Comparison of ENCODE assay signal across 10 mouse cellular contexts in the genomic region with DNA sequence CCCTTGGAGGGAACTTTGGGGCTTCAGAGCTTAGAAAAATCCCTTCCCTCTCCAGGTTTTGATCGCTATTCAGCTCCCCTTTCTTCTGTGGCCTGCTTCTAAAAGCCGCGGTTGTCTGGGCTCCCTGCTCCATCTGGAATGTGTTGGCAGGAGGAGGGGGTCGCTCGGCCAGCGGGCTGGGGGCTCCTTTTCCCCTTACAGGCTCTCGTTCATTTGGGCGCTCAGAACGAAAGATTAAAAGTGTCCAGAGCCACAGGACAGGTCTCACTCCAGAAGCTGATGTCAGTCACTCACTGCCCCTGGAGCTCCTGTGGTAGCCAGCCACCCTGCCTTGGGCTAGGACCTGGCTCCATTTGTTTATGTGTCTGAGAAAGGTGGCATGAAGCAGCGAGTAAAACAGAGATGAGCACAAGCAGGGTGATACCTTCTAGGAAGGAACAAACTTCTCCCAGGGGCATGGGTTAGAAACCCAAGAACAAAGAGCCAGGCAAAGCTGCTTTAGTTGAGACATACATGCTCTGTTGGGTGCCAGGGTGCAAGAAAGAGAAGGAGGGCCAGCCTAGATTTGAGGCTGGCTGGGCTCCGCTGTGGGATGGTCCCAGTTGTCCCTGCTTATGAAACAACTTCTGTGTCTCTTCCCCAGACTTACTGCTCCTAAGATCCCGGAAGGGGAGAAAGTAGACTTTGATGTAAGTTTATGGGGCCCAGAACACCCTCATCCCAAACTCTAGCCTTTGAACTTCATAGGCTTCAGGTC. TPM values are rescaled to one million over a fixed set of nuclear protein-coding genes. Genes with fewer than 3 reads are reported as not detected.
A peak's percentile ranks its signal among the peaks of the same experiment; 100 is the strongest.
DNase-seq lines count a peak whose midpoint lies in the region; ATAC-seq and TF ChIP-seq lines count a peak whose summit lies in the region.
"Had no signal": no experiment of that assay in that cellular context is flagged by ENCODE, and none has a peak within 500 bp of the region (broad histone marks: within the 10 kb centered on the region; RNA-seq: fewer than 3 reads in every experiment).

No protein-coding gene starts in this region.

- ATAC-seq in kidney, postnatal 0 days (replicated peaks; ENCODE audit: low FRiP score, low read depth): no peak
- ATAC-seq in embryonic facial prominence, embryonic 14.5 days (ENCODE audit: low read depth): peak; percentile 70
- ATAC-seq in hindbrain, postnatal 0 days: peak; percentile 71
- peak; percentile 55; the same call in 1 of the 2 replicates for ATAC-seq in neural tube, embryonic 12.5 days (ENCODE audit: low FRiP score, low read depth)

- TF ChIP-seq CTCF in kidney, postnatal 0 days (IDR thresholded peaks at IDR 0.05; ENCODE audit: low read depth): no peak
- no peak for TF ChIP-seq CTCF in hindbrain, postnatal 0 days (IDR thresholded peaks at IDR 0.05; ENCODE audit: low read depth)
- no peak for TF ChIP-seq CTCF in left cerebral cortex, adult 2 months (IDR thresholded peaks at IDR 0.05)

- H3K4me1 ChIP-seq in kidney, postnatal 0 days (replicated peaks; ENCODE audit: insufficient read depth, low read length): peaks cover 13% of the 10 kb centered on the region; the same call in 1 of the 2 replicates
- H3K4me1 ChIP-seq in embryonic facial prominence, embryonic 14.5 days (ENCODE audit: control insufficient read depth, insufficient read depth, low read length): peaks cover 45% of the 10 kb centered on the region
- peaks cover 11% of the 10 kb centered on the region for H3K4me1 ChIP-seq in hindbrain, postnatal 0 days (ENCODE audit: insufficient read depth, low read length)
- H3K4me1 ChIP-seq in neural tube, embryonic 12.5 days: peaks cover 34% of the 10 kb centered on the region

- intact Hi-C loops in left cerebral cortex, adult 2 months (cut with DNase I): no loop called here

- no peaks in the 10 kb centered on the region for H3K36me3 ChIP-seq in kidney, postnatal 0 days (ENCODE audit: insufficient read depth, low read length)
- no peaks in the 10 kb centered on the region for H3K36me3 ChIP-seq in embryonic facial prominence, embryonic 14.5 days (ENCODE audit: control insufficient read depth, insufficient read depth, low read length)
- no peaks in the 10 kb centered on the region for H3K36me3 ChIP-seq in hindbrain, postnatal 0 days (ENCODE audit: insufficient read depth, low read length)
- no peaks in the 10 kb centered on the region for H3K36me3 ChIP-seq in neural tube, embryonic 12.5 days
- H3K36me3 ChIP-seq: liver, embryonic 15.5 days had no signal

- peak; percentile 85 for DNase-seq in kidney, postnatal 0 days (ENCODE audit: low spot score)
- DNase-seq in kidney, postnatal 36 days: no peak
- peak; percentile 93 for DNase-seq in embryonic facial prominence, embryonic 14.5 days (ENCODE audit: low spot score)
- peak; percentile 60 for DNase-seq in hindbrain, postnatal 0 days (ENCODE audit: low spot score)
- DNase-seq in left cerebral cortex, adult 2 months (ENCODE audit: extremely low spot score in 1 of 2, low spot score in 2 of 2): no peak
- DNase-seq in right cerebral cortex, postnatal 4 days: no peak
- DNase-seq in frontal cortex, postnatal 36 days (ENCODE audit: low spot score in 2 of 2): no peak

- no peak overlapping the region for H3K9ac ChIP-seq in kidney, postnatal 0 days (ENCODE audit: low read depth, low read length)
- peak overlapping the region; percentile 26; the same call in 1 of the 2 replicates for H3K9ac ChIP-seq in embryonic facial prominence, embryonic 14.5 days (ENCODE audit: low read depth, low read length)
- H3K9ac ChIP-seq in hindbrain, postnatal 0 days (replicated peaks; ENCODE audit: low read length): no peak overlapping the region
- no peak overlapping the region for H3K9ac ChIP-seq in neural tube, embryonic 12.5 days
- H3K9ac ChIP-seq: liver, embryonic 15.5 days had no signal

- 17% methylated on average over 12 of the region's 12 CpGs for WGBS in kidney, postnatal 0 days
- 13% methylated on average over 12 of the region's 12 CpGs for WGBS in embryonic facial prominence, embryonic 14.5 days
- 15% methylated on average over 12 of the region's 12 CpGs for WGBS in hindbrain, postnatal 0 days
- 7% methylated on average over 12 of the region's 12 CpGs for WGBS in neural tube, embryonic 12.5 days

- no peaks in the 10 kb centered on the region for H3K9me3 ChIP-seq in kidney, postnatal 0 days (replicated peaks; ENCODE audit: low read length)
- H3K9me3 ChIP-seq in embryonic facial prominence, embryonic 14.5 days (ENCODE audit: control insufficient read depth, low read length): no peaks in the 10 kb centered on the region
- H3K9me3 ChIP-seq in hindbrain, postnatal 0 days (ENCODE audit: low read length): no peaks in the 10 kb centered on the region
- H3K9me3 ChIP-seq in neural tube, embryonic 12.5 days: no peaks in the 10 kb centered on the region
- H3K9me3 ChIP-seq: liver, embryonic 15.5 days had no signal

- no peaks in the 10 kb centered on the region for H3K27me3 ChIP-seq in kidney, postnatal 0 days (ENCODE audit: insufficient read depth, low read length)
- H3K27me3 ChIP-seq in embryonic facial prominence, embryonic 14.5 days (replicated peaks; ENCODE audit: control insufficient read depth, insufficient read depth, low read length): no peaks in the 10 kb centered on the region
- no peaks in the 10 kb centered on the region for H3K27me3 ChIP-seq in hindbrain, postnatal 0 days (ENCODE audit: insufficient read depth, low read length)
- H3K27me3 ChIP-seq in neural tube, embryonic 12.5 days (replicated peaks): peaks cover 44% of the 10 kb centered on the region

- no peak overlapping the region for H3K4me2 ChIP-seq in kidney, postnatal 0 days (ENCODE audit: low read length)
- no peak overlapping the region for H3K4me2 ChIP-seq in embryonic facial prominence, embryonic 14.5 days (ENCODE audit: low read depth, low read length)
- no peak overlapping the region for H3K4me2 ChIP-seq in hindbrain, postnatal 0 days (ENCODE audit: low read depth, low read length)
- H3K4me2 ChIP-seq in neural tube, embryonic 12.5 days (replicated peaks): peak overlapping the region; percentile 31
- H3K4me2 ChIP-seq: liver, embryonic 15.5 days had no signal

- H3K27ac ChIP-seq in kidney, postnatal 0 days: peak overlapping the region; percentile 92
- peak overlapping the region; percentile 98 for H3K27ac ChIP-seq in embryonic facial prominence, embryonic 14.5 days (replicated peaks; ENCODE audit: low read depth, low read length)
- peak overlapping the region; percentile 72 for H3K27ac ChIP-seq in hindbrain, postnatal 0 days
- H3K27ac ChIP-seq in neural tube, embryonic 12.5 days: peak overlapping the region; percentile 59; the same call in 1 of the 2 replicates
- no peak overlapping the region for H3K27ac ChIP-seq in left cerebral cortex, adult 2 months
- H3K27ac ChIP-seq: liver, embryonic 15.5 days had no signal

- no peak overlapping the region for H3K4me3 ChIP-seq in kidney, postnatal 0 days (replicated peaks; ENCODE audit: low read depth, low read length)
- H3K4me3 ChIP-seq in embryonic facial prominence, embryonic 14.5 days (ENCODE audit: low read depth, low read length): no peak overlapping the region
- H3K4me3 ChIP-seq in hindbrain, postnatal 0 days (ENCODE audit: low read length): no peak overlapping the region
- no peak overlapping the region for H3K4me3 ChIP-seq in neural tube, embryonic 12.5 days
- H3K4me3 ChIP-seq in left cerebral cortex, adult 2 months: no peak overlapping the region
- H3K4me3 ChIP-seq: liver, embryonic 15.5 days had no signal

RNA-seq across cellular contexts. Expression of gene Tnnt3, which starts 11.6 kb away (rescaled TPM):
- 3.4 TPM in 2 replicates for polyA plus RNA-seq in kidney, postnatal 0 days (2015; fragmentation: Nextera tagmentation; extraction: Ambion mirVana)
- polyA plus RNA-seq in embryonic facial prominence, embryonic 14.5 days (2014; fragmentation: Nextera tagmentation; extraction: Ambion mirVana): 376 and 643 TPM in 2 replicates
- 1.3 and 4.7 TPM in 2 replicates for total RNA-seq in hindbrain, postnatal 0 days (2014; rRNA removed)
- polyA plus RNA-seq in hindbrain, postnatal 0 days (2015; fragmentation: Nextera tagmentation; extraction: Ambion mirVana): 3.1 and 3.9 TPM in 2 replicates
- polyA plus RNA-seq in neural tube, embryonic 12.5 days (2016; fragmentation: Nextera tagmentation; extraction: Ambion mirVana): 5.7 and 8.7 TPM in 2 replicates
- total RNA-seq in left cerebral cortex, adult 2 months (2021): not detected
- total RNA-seq: MEL had no signal

RNA-seq across cellular contexts. Expression of gene Mrpl23, which starts 22.3 kb away (rescaled TPM):
- 21.3 and 22.6 TPM in 2 replicates for polyA plus RNA-seq in kidney, postnatal 0 days (2015; fragmentation: Nextera tagmentation; extraction: Ambion mirVana)
- 30.3 and 33.1 TPM in 2 replicates for polyA plus RNA-seq in embryonic facial prominence, embryonic 14.5 days (2014; fragmentation: Nextera tagmentation; extraction: Ambion mirVana)
- 64.0 and 69.3 TPM in 2 replicates for total RNA-seq in hindbrain, postnatal 0 days (2014; rRNA removed)
- polyA plus RNA-seq in hindbrain, postnatal 0 days (2015; fragmentation: Nextera tagmentation; extraction: Ambion mirVana): 17.4 and 25.5 TPM in 2 replicates
- 13.5 and 14.7 TPM in 2 replicates for polyA plus RNA-seq in neural tube, embryonic 12.5 days (2016; fragmentation: Nextera tagmentation; extraction: Ambion mirVana)
- 1 to 10 TPM; 4.7 to 6.7 TPM for total RNA-seq in left cerebral cortex, adult 2 months (2021)

RNA-seq across cellular contexts. Expression of gene Lsp1, which starts 49.6 kb away (rescaled TPM):
- 161 and 165 TPM in 2 replicates for polyA plus RNA-seq in kidney, postnatal 0 days (2015; fragmentation: Nextera tagmentation; extraction: Ambion mirVana)
- 40.1 and 42.6 TPM in 2 replicates for polyA plus RNA-seq in embryonic facial prominence, embryonic 14.5 days (2014; fragmentation: Nextera tagmentation; extraction: Ambion mirVana)
- 4.6 and 16.6 TPM in 2 replicates for total RNA-seq in hindbrain, postnatal 0 days (2014; rRNA removed)
- 6.6 and 7.2 TPM in 2 replicates for polyA plus RNA-seq in hindbrain, postnatal 0 days (2015; fragmentation: Nextera tagmentation; extraction: Ambion mirVana)
- 15.6 and 18.4 TPM in 2 replicates for polyA plus RNA-seq in neural tube, embryonic 12.5 days (2016; fragmentation: Nextera tagmentation; extraction: Ambion mirVana)
- total RNA-seq in left cerebral cortex, adult 2 months (2021): 1 to 10 TPM; 3.4 to 7.1 TPM
- total RNA-seq: MEL had no signal

Comparison
In these comparisons a context has a peak if more than half of its experiments do, and no peak if none do; other contexts are left out.
1. DNase-seq: peak in kidney, postnatal 0 days (single experiment), embryonic facial prominence, embryonic 14.5 days (single experiment) and hindbrain, postnatal 0 days (single experiment); none in kidney, postnatal 36 days (0 of 2), left cerebral cortex, adult 2 months (0 of 2), right cerebral cortex, postnatal 4 days (single experiment) and frontal cortex, postnatal 36 days (0 of 2).
2. RNA of gene Tnnt3, which starts 11.6 kb away (polyA plus RNA-seq): 376 to 643 TPM in embryonic facial prominence, embryonic 14.5 days; 5.7 to 8.7 TPM in neural tube, embryonic 12.5 days, 3.4 TPM in kidney, postnatal 0 days and 3.1 to 3.9 TPM in hindbrain, postnatal 0 days; every median in the first group is over 10 times any median in the second.